Mouse (Mus musculus) spleen, adult 2 months (tissue): ENCODE results near the gene Ptpn4.

ENCODE experiments used
- CTCF ChIP-seq: fragments of 200-500 bp; IDR thresholded peaks from 2 replicates; pipeline ENCODE4 v1.5.1; 2011; ENCODE audit warnings: mild to moderate bottlenecking, inconsistent platforms; ENCODE audit not compliant: insufficient read depth, insufficient read length, insufficient replicate concordance; ENCODE audit errors: extremely low read depth
- POLR2A ChIP-seq: fragments of 200-500 bp; IDR thresholded peaks from 2 replicates; pipeline ENCODE4 v1.6.1; 2011; ENCODE audit warnings: low read depth, low read length, inconsistent platforms

- TF ChIP-seq CTCF, result no peak
- no peak for TF ChIP-seq POLR2A
These were observed 183.1 kb downstream of the Ptpn4 start for GRCm38 (mm10) chr1:119654307-119654706.
